Mouse (Mus musculus): ENCODE measurements around the gene Olfr491. TPM values are rescaled to one million over a fixed set of nuclear protein-coding genes. Genes with fewer than 3 reads are reported as not detected.

The Olfr491 gene
- not detected in 2 replicates for polyA plus RNA-seq (2016; fragmentation: Nextera tagmentation; extraction: Ambion mirVana)

- Histone ChIP-seq H3K27ac (no peak within 1 kb of the TSS), H3K27me3 (ENCODE audit: insufficient read depth, poor library complexity, severe bottlenecking) (no peaks in the 10 kb centered on the region), H3K9me3 (no peaks in the 10 kb centered on the region), H3K4me1 (replicated peaks) (no peaks in the 10 kb centered on the region), H3K36me3 (no peaks in the 10 kb centered on the region), H3K4me3 (no peak within 1 kb of the TSS)
- WGBS = 80% methylated on average over 1 of the region's 1 CpGs
- DNase-seq (ENCODE audit: low spot score) = no peak
Observed at GRCm38 (mm10) chr7:108313151-108313550, at the start of gene Olfr491. Olfr491 (plus strand) TSS chr7:108313451.

GRCm38 (mm10) chr7:108288834-108289233 lies 24.4 kb upstream of the Olfr491 start, which contains the start of gene Olfr490:
Olfr490 (minus strand) TSS chr7:108288934.
- H3K27me3 ChIP-seq (ENCODE audit: insufficient read depth, poor library complexity, severe bottlenecking) = no peaks in the 10 kb centered on the region
- no peaks in the 10 kb centered on the region for H3K9me3 ChIP-seq
- DNase-seq (ENCODE audit: low spot score) = no peak
- no peak within 1 kb of the TSS for H3K27ac ChIP-seq
- H3K36me3 ChIP-seq = no peaks in the 10 kb centered on the region
- no peak within 1 kb of the TSS for H3K4me3 ChIP-seq
- H3K4me1 ChIP-seq (replicated peaks) = no peaks in the 10 kb centered on the region

GRCm38 (mm10) chr7:108323574-108323973 lies 10.3 kb downstream of the Olfr491 start, which contains the start of gene Olfr492:
Olfr492 (minus strand) TSS chr7:108323674.
- Histone ChIP-seq H3K9me3 (no peaks in the 10 kb centered on the region), H3K27me3 (ENCODE audit: insufficient read depth, poor library complexity, severe bottlenecking) (no peaks in the 10 kb centered on the region), H3K36me3 (no peaks in the 10 kb centered on the region), H3K27ac (no peak within 1 kb of the TSS), H3K4me1 (replicated peaks) (no peaks in the 10 kb centered on the region), H3K4me3 (no peak within 1 kb of the TSS)
- no peak for DNase-seq (ENCODE audit: low spot score)
- WGBS = 92% methylated on average over 2 of the region's 2 CpGs

- no peaks in the 10 kb centered on the region for H3K27me3 ChIP-seq (ENCODE audit: insufficient read depth, poor library complexity, severe bottlenecking)
- no peak within 1 kb of the TSS for H3K4me3 ChIP-seq
- no peaks in the 10 kb centered on the region for H3K4me1 ChIP-seq (replicated peaks)
- DNase-seq (ENCODE audit: low spot score) = no peak
- H3K9me3 ChIP-seq = no peaks in the 10 kb centered on the region
- no peak within 1 kb of the TSS for H3K27ac ChIP-seq
- H3K36me3 ChIP-seq = no peaks in the 10 kb centered on the region
- WGBS = 68% methylated on average over 1 of the region's 1 CpGs
Observed at GRCm38 (mm10) chr7:108346879-108347278, 33.6 kb downstream of the Olfr491 start, which contains the start of gene Olfr493. Olfr493 (minus strand) TSS chr7:108346979.

GRCm38 (mm10) chr7:108365035-108365434 lies 51.8 kb downstream of the Olfr491 start, which contains the start of gene Olfr494:
Olfr494 (plus strand) TSS chr7:108365335.
- 86% methylated on average over 3 of the region's 3 CpGs for WGBS

More at GRCm38 (mm10) chr7:108365035-108365434, 51.8 kb downstream of the Olfr491 start, which contains the start of gene Olfr494:
- Histone ChIP-seq H3K4me1 (replicated peaks) (no peaks in the 10 kb centered on the region), H3K27ac (no peak within 1 kb of the TSS), H3K4me3 (no peak within 1 kb of the TSS), H3K27me3 (ENCODE audit: insufficient read depth, poor library complexity, severe bottlenecking) (no peaks in the 10 kb centered on the region), H3K9me3 (no peaks in the 10 kb centered on the region), H3K36me3 (no peaks in the 10 kb centered on the region)
- DNase-seq (ENCODE audit: low spot score) = no peak

Other genes with a start within 250 kb of the Olfr491 start
- not detected in 2 replicates for gene Olfr480, start 246.1 kb upstream of the Olfr491 start, polyA plus RNA-seq (2016; fragmentation: Nextera tagmentation; extraction: Ambion mirVana)
- not detected in 2 replicates for gene Olfr481, start 233.6 kb upstream of the Olfr491 start, polyA plus RNA-seq (2016; fragmentation: Nextera tagmentation; extraction: Ambion mirVana)
- gene Olfr482, start 215.9 kb upstream of the Olfr491 start, polyA plus RNA-seq (2016; fragmentation: Nextera tagmentation; extraction: Ambion mirVana) = 0.07 and 0.12 TPM in 2 replicates
- not detected in 2 replicates for gene Olfr483, start 212.6 kb upstream of the Olfr491 start, polyA plus RNA-seq (2016; fragmentation: Nextera tagmentation; extraction: Ambion mirVana)
- not detected in 2 replicates for gene Olfr484, start 186.0 kb upstream of the Olfr491 start, polyA plus RNA-seq (2016; fragmentation: Nextera tagmentation; extraction: Ambion mirVana)
- gene Olfr485, start 153.6 kb upstream of the Olfr491 start, polyA plus RNA-seq (2016; fragmentation: Nextera tagmentation; extraction: Ambion mirVana) = not detected in 2 replicates
- not detected in 2 replicates for gene Olfr486, start 140.7 kb upstream of the Olfr491 start, polyA plus RNA-seq (2016; fragmentation: Nextera tagmentation; extraction: Ambion mirVana)
- not detected in 2 replicates for gene Olfr487, start 98.8 kb upstream of the Olfr491 start, polyA plus RNA-seq (2016; fragmentation: Nextera tagmentation; extraction: Ambion mirVana)
- gene Olfr488, start 55.1 kb upstream of the Olfr491 start, polyA plus RNA-seq (2016; fragmentation: Nextera tagmentation; extraction: Ambion mirVana) = not detected in 2 replicates
- gene Olfr490, start 24.5 kb upstream of the Olfr491 start, polyA plus RNA-seq (2016; fragmentation: Nextera tagmentation; extraction: Ambion mirVana) = not detected in 2 replicates
- not detected in 2 replicates for gene Olfr492, start 10.2 kb downstream of the Olfr491 start, polyA plus RNA-seq (2016; fragmentation: Nextera tagmentation; extraction: Ambion mirVana)
- not detected in 2 replicates for gene Olfr493, start 33.5 kb downstream of the Olfr491 start, polyA plus RNA-seq (2016; fragmentation: Nextera tagmentation; extraction: Ambion mirVana)
- not detected in 2 replicates for gene Olfr494, start 51.9 kb downstream of the Olfr491 start, polyA plus RNA-seq (2016; fragmentation: Nextera tagmentation; extraction: Ambion mirVana)
- gene Olfr495, start 79.7 kb downstream of the Olfr491 start, polyA plus RNA-seq (2016; fragmentation: Nextera tagmentation; extraction: Ambion mirVana) = not detected in 2 replicates
- gene Olfr497, start 107.0 kb downstream of the Olfr491 start, polyA plus RNA-seq (2016; fragmentation: Nextera tagmentation; extraction: Ambion mirVana) = not detected in 2 replicates
- gene Olfr498, start 151.9 kb downstream of the Olfr491 start, polyA plus RNA-seq (2016; fragmentation: Nextera tagmentation; extraction: Ambion mirVana) = not detected in 2 replicates
- gene Olfr502, start 211.6 kb downstream of the Olfr491 start, polyA plus RNA-seq (2016; fragmentation: Nextera tagmentation; extraction: Ambion mirVana) = not detected in 2 replicates
- not detected in 2 replicates for gene Olfr503, start 231.1 kb downstream of the Olfr491 start, polyA plus RNA-seq (2016; fragmentation: Nextera tagmentation; extraction: Ambion mirVana)

Measured in hindbrain, embryonic 10.5 days (tissue).